Mouse (Mus musculus): ENCODE data around the gene Ccnyl1.

DNA sequence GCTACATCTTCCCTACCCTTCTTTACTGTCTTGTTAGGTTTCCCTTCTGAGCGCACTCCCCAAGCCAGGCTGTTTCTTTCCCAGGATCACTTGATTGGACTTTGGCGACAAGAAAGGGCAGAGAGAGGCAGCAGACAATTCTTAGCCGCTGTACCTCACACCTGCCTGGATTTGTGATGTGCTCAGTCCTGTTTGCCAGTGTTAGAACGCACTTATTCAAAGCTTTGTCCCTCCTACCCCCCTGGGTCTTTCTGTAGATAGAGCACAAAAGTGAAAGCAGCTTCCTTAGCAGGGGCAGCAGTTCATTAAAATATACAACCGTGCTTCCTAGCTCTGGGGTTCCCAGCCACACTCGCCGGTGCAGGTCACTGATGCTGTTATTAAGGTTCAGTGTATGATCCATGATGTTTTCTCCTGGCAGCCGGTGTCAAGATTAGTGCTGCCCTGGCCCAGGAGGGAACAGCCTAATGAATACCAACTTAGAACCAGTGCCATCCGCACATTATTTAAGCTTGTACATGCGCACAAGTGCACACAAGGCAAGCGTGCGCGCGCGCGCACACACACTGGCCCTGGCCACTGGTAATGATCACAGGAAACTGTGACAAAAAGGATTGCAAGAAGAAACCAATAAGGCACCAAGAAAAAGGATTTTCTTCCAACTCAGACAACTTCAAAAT, 41.2 kb downstream of the Ccnyl1 start:
- TF ChIP-seq CTCF (IDR thresholded peaks at IDR 0.05; ENCODE audit: low read depth) (no peak), EP300 (IDR thresholded peaks at IDR 0.05; ENCODE audit: low read depth) (no peak)

Measured in liver, embryonic 14.5 days (tissue).